Mouse (Mus musculus): ENCODE results near the gene Parm1. TPM values are rescaled to one million over a fixed set of nuclear protein-coding genes. Genes with fewer than 3 reads are reported as not detected.

Gene Parm1
- polyA plus RNA-seq, 1 experiment from 2014 or later = 6.8 TPM

GRCm38 (mm10) chr5:91611589-91611988, 94.2 kb downstream of the Parm1 start:
- no peaks in the 10 kb centered on the region for H3K36me3 ChIP-seq
- 88% methylated on average over 3 of the region's 3 CpGs for WGBS
- H3K27me3 ChIP-seq = no peaks in the 10 kb centered on the region
- no peaks in the 10 kb centered on the region for H3K4me1 ChIP-seq (replicated peaks)
- no peak overlapping the region for H3K4me2 ChIP-seq
- no peak overlapping the region for H3K4me3 ChIP-seq
- H3K27ac ChIP-seq (replicated peaks) = no peak overlapping the region
- no peak overlapping the region for H3K9ac ChIP-seq
- H3K9me3 ChIP-seq = no peaks in the 10 kb centered on the region
- no peak for ATAC-seq (ENCODE audit: low FRiP score, low read depth)

- H3K4me1 ChIP-seq (replicated peaks) = no peaks in the 10 kb centered on the region
Observed at GRCm38 (mm10) chr5:91617331-91618233, 100.2 kb downstream of the Parm1 start.

GRCm38 (mm10) chr5:91618661-91619173, 101.3 kb downstream of the Parm1 start:
- H3K4me3 ChIP-seq = no peak overlapping the region
- no peaks in the 10 kb centered on the region for H3K9me3 ChIP-seq
- no peaks in the 10 kb centered on the region for H3K27me3 ChIP-seq
- no peak overlapping the region for H3K27ac ChIP-seq (replicated peaks)
- WGBS = 73% methylated on average over 4 of the region's 4 CpGs
- H3K4me2 ChIP-seq = no peak overlapping the region
- ATAC-seq (ENCODE audit: low FRiP score, low read depth) = no peak
- no peaks in the 10 kb centered on the region for H3K36me3 ChIP-seq
- no peaks in the 10 kb centered on the region for H3K4me1 ChIP-seq (replicated peaks)
- no peak overlapping the region for H3K9ac ChIP-seq

More at GRCm38 (mm10) chr5:91617331-91618233, 100.2 kb downstream of the Parm1 start:
- Histone ChIP-seq H3K27me3 (no peaks in the 10 kb centered on the region), H3K27ac (replicated peaks) (no peak overlapping the region), H3K36me3 (no peaks in the 10 kb centered on the region), H3K4me3 (no peak overlapping the region), H3K9me3 (no peaks in the 10 kb centered on the region), H3K4me2 (no peak overlapping the region), H3K9ac (no peak overlapping the region)
- no peak for ATAC-seq (ENCODE audit: low FRiP score, low read depth)
- 87% methylated on average over 11 of the region's 11 CpGs for WGBS

- Histone ChIP-seq H3K27me3 (no peaks in the 10 kb centered on the region), H3K4me1 (replicated peaks) (no peaks in the 10 kb centered on the region), H3K4me3 (no peak overlapping the region), H3K9me3 (no peaks in the 10 kb centered on the region), H3K9ac (no peak overlapping the region), H3K4me2 (no peak overlapping the region), H3K36me3 (no peaks in the 10 kb centered on the region), H3K27ac (replicated peaks) (no peak overlapping the region)
- ATAC-seq (ENCODE audit: low FRiP score, low read depth) = no peak
- WGBS = 92% methylated on average over 6 of the region's 6 CpGs
Observed at GRCm38 (mm10) chr5:91621197-91621596, 103.8 kb downstream of the Parm1 start.

GRCm38 (mm10) chr5:91626823-91627222, 109.4 kb downstream of the Parm1 start:
- WGBS = 91% methylated on average over 7 of the region's 7 CpGs
- H3K4me3 ChIP-seq = no peak overlapping the region
- H3K9ac ChIP-seq = no peak overlapping the region
- H3K27ac ChIP-seq (replicated peaks) = no peak overlapping the region
- no peaks in the 10 kb centered on the region for H3K27me3 ChIP-seq
- H3K4me2 ChIP-seq = no peak overlapping the region
- no peak for ATAC-seq (ENCODE audit: low FRiP score, low read depth)
- no peaks in the 10 kb centered on the region for H3K36me3 ChIP-seq
- no peaks in the 10 kb centered on the region for H3K4me1 ChIP-seq (replicated peaks)
- H3K9me3 ChIP-seq = no peaks in the 10 kb centered on the region

GRCm38 (mm10) chr5:91629472-91629871, 112.1 kb downstream of the Parm1 start:
- no peak for ATAC-seq (ENCODE audit: low FRiP score, low read depth)
- Histone ChIP-seq H3K27ac (replicated peaks) (no peak overlapping the region), H3K27me3 (no peaks in the 10 kb centered on the region), H3K9ac (no peak overlapping the region), H3K4me3 (no peak overlapping the region), H3K9me3 (no peaks in the 10 kb centered on the region), H3K36me3 (no peaks in the 10 kb centered on the region), H3K4me2 (no peak overlapping the region), H3K4me1 (replicated peaks) (no peaks in the 10 kb centered on the region)
- WGBS = 66% methylated on average over 5 of the region's 5 CpGs

- Histone ChIP-seq H3K27ac (replicated peaks) (no peak overlapping the region), H3K9ac (no peak overlapping the region), H3K4me1 (replicated peaks) (no peaks in the 10 kb centered on the region), H3K27me3 (no peaks in the 10 kb centered on the region), H3K4me3 (no peak overlapping the region), H3K4me2 (no peak overlapping the region), H3K9me3 (no peaks in the 10 kb centered on the region), H3K36me3 (no peaks in the 10 kb centered on the region)
- 89% methylated on average over 4 of the region's 4 CpGs for WGBS
- ATAC-seq (ENCODE audit: low FRiP score, low read depth) = no peak
Observed at GRCm38 (mm10) chr5:91651330-91651729, 133.9 kb downstream of the Parm1 start.

- no peak overlapping the region for H3K4me3 ChIP-seq
- 71% methylated on average over 14 of the region's 14 CpGs for WGBS
- no peaks in the 10 kb centered on the region for H3K9me3 ChIP-seq
- no peak for ATAC-seq (ENCODE audit: low FRiP score, low read depth)
- no peak overlapping the region for H3K9ac ChIP-seq
- no peaks in the 10 kb centered on the region for H3K4me1 ChIP-seq (replicated peaks)
- no peaks in the 10 kb centered on the region for H3K36me3 ChIP-seq
- H3K27ac ChIP-seq (replicated peaks) = no peak overlapping the region
- H3K27me3 ChIP-seq = no peaks in the 10 kb centered on the region
- H3K4me2 ChIP-seq = no peak overlapping the region
Observed at GRCm38 (mm10) chr5:91653061-91653915, 135.9 kb downstream of the Parm1 start.

GRCm38 (mm10) chr5:91654331-91655048, 137.1 kb downstream of the Parm1 start:
- no peak for ATAC-seq (ENCODE audit: low FRiP score, low read depth)
- H3K27ac ChIP-seq (replicated peaks) = no peak overlapping the region

GRCm38 (mm10) chr5:91655263-91655662, 137.8 kb downstream of the Parm1 start:
- no peaks in the 10 kb centered on the region for H3K27me3 ChIP-seq
- no peaks in the 10 kb centered on the region for H3K4me1 ChIP-seq (replicated peaks)
- H3K4me2 ChIP-seq = no peak overlapping the region
- no peak overlapping the region for H3K9ac ChIP-seq
- no peaks in the 10 kb centered on the region for H3K9me3 ChIP-seq
- 85% methylated on average over 3 of the region's 3 CpGs for WGBS
- no peak overlapping the region for H3K27ac ChIP-seq (replicated peaks)
- no peaks in the 10 kb centered on the region for H3K36me3 ChIP-seq
- no peak for ATAC-seq (ENCODE audit: low FRiP score, low read depth)
- no peak overlapping the region for H3K4me3 ChIP-seq

More at GRCm38 (mm10) chr5:91654331-91655048, 137.1 kb downstream of the Parm1 start:
- Histone ChIP-seq H3K4me3 (no peak overlapping the region), H3K9ac (no peak overlapping the region), H3K9me3 (no peaks in the 10 kb centered on the region), H3K27me3 (no peaks in the 10 kb centered on the region), H3K36me3 (no peaks in the 10 kb centered on the region), H3K4me2 (no peak overlapping the region), H3K4me1 (replicated peaks) (no peaks in the 10 kb centered on the region)
- WGBS = 85% methylated on average over 3 of the region's 3 CpGs

- 80% methylated on average over 1 of the region's 1 CpGs for WGBS
- no peak for ATAC-seq (ENCODE audit: low FRiP score, low read depth)
- H3K4me2 ChIP-seq = no peak overlapping the region
Observed at GRCm38 (mm10) chr5:91662715-91663114, 145.3 kb downstream of the Parm1 start.

More at GRCm38 (mm10) chr5:91662715-91663114, 145.3 kb downstream of the Parm1 start:
- H3K9ac ChIP-seq = no peak overlapping the region
- H3K4me1 ChIP-seq (replicated peaks) = no peaks in the 10 kb centered on the region
- no peak overlapping the region for H3K4me3 ChIP-seq
- no peaks in the 10 kb centered on the region for H3K36me3 ChIP-seq
- no peak overlapping the region for H3K27ac ChIP-seq (replicated peaks)
- H3K27me3 ChIP-seq = no peaks in the 10 kb centered on the region
- H3K9me3 ChIP-seq = no peaks in the 10 kb centered on the region

Measured in hindbrain, embryonic 15.5 days (tissue).